Mouse (Mus musculus): ENCODE measurements around the gene Stk32c. TPM values are rescaled to one million over a fixed set of nuclear protein-coding genes. Genes with fewer than 3 reads are reported as not detected.

Gene Stk32c
- polyA plus RNA-seq, 1 experiment, result 3.2 TPM

DNA sequence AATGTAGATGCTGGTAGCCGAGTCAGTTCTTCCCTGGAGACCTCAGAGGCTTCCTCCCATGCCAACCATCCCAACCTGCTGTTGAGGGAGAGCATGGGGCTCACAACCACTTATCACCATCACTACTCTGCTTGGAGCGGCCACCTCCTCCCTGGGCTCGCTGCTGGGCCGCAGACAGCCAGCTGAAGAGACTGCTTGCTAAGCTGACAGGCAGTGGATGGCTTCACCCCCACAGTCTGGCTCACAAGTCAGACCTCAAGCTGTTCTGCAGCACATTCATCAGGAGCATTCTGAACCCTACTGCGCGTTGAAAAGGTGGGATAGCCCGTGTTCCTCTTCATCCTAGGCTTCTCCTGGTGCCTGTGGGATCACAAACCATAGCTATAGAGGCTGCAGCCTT lies 54.6 kb downstream of the Stk32c start:
- no peak overlapping the region for H3K4me3 ChIP-seq (ENCODE audit: insufficient read depth, low read depth, low read length)
- WGBS, result 91% methylated on average over 7 of the region's 7 CpGs
- TF ChIP-seq POLR2A (IDR thresholded peaks at IDR 0.05; ENCODE audit: low read depth, low read length) (no peak), CTCF (conservative IDR thresholded peaks at IDR 0.05; ENCODE audit: insufficient read depth, insufficient read length, low read depth, low read length) (no peak)
- DNase-seq, result no peak
- no peaks in the 10 kb centered on the region for H3K36me3 ChIP-seq (ENCODE audit: control insufficient read depth, insufficient read depth, low read length)
- H3K4me1 ChIP-seq (ENCODE audit: control insufficient read depth, insufficient read depth, low read length), result peaks cover 11% of the 10 kb centered on the region; the same call in 1 of the 2 replicates
- H3K27me3 ChIP-seq (replicated peaks; ENCODE audit: control insufficient read depth, insufficient read depth, low read length), result no peaks in the 10 kb centered on the region
- no peak overlapping the region for H3K27ac ChIP-seq (ENCODE audit: insufficient read depth, low read depth, low read length)

GRCm38 (mm10) chr7:139157541-139157940 lies 55.6 kb downstream of the Stk32c start:
- WGBS, result 50% methylated on average over 2 of the region's 2 CpGs
- Histone ChIP-seq H3K4me1 (ENCODE audit: control insufficient read depth, insufficient read depth, low read length) (peaks cover 11% of the 10 kb centered on the region; the same call in 1 of the 2 replicates), H3K27me3 (replicated peaks; ENCODE audit: control insufficient read depth, insufficient read depth, low read length) (no peaks in the 10 kb centered on the region), H3K27ac (ENCODE audit: insufficient read depth, low read depth, low read length) (no peak overlapping the region), H3K4me3 (ENCODE audit: insufficient read depth, low read depth, low read length) (no peak overlapping the region), H3K36me3 (ENCODE audit: control insufficient read depth, insufficient read depth, low read length) (no peaks in the 10 kb centered on the region)
- DNase-seq, result no peak
- no peak for TF ChIP-seq POLR2A (IDR thresholded peaks at IDR 0.05; ENCODE audit: low read depth, low read length)
- TF ChIP-seq CTCF (conservative IDR thresholded peaks at IDR 0.05; ENCODE audit: insufficient read depth, insufficient read length, low read depth, low read length), result no peak

DNA sequence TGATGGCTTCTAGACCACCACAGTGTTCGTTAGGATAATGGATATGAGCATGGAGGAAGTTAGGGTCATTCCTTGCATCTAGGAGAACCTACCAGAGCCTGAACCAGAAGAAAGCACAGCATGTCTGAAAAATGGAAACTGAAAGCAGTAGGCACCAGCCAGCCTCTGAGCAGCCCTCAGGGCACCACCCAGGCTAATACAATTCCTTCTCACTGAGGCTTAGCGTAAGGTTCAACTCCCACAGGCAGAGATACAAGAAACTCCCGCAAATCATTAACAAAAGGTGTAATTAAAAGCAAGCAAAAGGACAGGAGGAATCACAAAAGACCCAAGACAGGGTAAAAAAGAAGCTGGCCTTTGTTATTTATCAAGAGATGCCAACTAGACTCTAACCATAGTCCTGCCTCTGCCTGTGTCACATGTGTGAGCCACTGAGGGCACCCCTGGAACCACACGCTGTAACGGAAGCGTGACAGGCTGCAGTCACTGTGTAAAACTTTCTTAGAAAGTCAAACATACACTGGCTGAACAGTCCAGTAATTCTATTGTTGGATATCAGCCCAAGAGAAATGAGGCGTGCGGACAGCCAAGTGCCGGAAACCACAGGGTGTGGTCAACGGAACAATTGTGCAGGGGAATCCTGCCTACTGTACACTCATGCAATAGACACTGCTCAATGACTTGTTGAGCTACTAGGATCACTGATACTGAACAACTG lies 56.6 kb downstream of the Stk32c start:
- Histone ChIP-seq H3K36me3 (ENCODE audit: control insufficient read depth, insufficient read depth, low read length) (no peaks in the 10 kb centered on the region), H3K4me1 (ENCODE audit: control insufficient read depth, insufficient read depth, low read length) (peaks cover 11% of the 10 kb centered on the region; the same call in 1 of the 2 replicates), H3K27ac (ENCODE audit: insufficient read depth, low read depth, low read length) (no peak overlapping the region), H3K27me3 (replicated peaks; ENCODE audit: control insufficient read depth, insufficient read depth, low read length) (no peaks in the 10 kb centered on the region), H3K4me3 (ENCODE audit: insufficient read depth, low read depth, low read length) (no peak overlapping the region)
- DNase-seq, result peak; percentile 69
- 15% methylated on average over 10 of the region's 10 CpGs for WGBS
- no peak for TF ChIP-seq CTCF (conservative IDR thresholded peaks at IDR 0.05; ENCODE audit: insufficient read depth, insufficient read length, low read depth, low read length)

DNA sequence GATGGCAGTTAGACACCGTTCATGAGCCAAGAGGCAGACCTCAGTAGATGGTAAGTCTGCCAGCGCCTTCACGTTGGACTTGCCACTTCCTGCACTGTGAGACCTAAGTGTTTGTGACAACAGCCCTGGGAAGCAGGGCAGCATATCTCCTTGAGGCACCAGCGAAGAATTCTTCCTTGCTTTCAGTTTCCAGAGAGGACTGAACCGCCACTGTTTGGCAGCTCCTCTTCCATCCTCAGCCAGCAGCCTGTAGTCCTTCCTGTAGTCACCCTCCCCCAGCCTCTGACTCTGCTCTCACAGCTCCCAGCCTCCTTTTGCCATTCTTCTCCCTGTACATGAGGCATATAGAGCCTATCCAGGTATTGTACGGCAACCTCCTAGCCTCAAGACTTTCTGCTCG lies 60.2 kb downstream of the Stk32c start:
- H3K4me3 ChIP-seq (ENCODE audit: insufficient read depth, low read depth, low read length), result no peak overlapping the region
- 60% methylated on average over 7 of the region's 7 CpGs for WGBS
- DNase-seq, result peak; percentile 41
- no peaks in the 10 kb centered on the region for H3K36me3 ChIP-seq (ENCODE audit: control insufficient read depth, insufficient read depth, low read length)
- peaks cover 11% of the 10 kb centered on the region; the same call in 1 of the 2 replicates for H3K4me1 ChIP-seq (ENCODE audit: control insufficient read depth, insufficient read depth, low read length)
- peak overlapping the region; percentile 51; the same call in 1 of the 2 replicates for H3K27ac ChIP-seq (ENCODE audit: insufficient read depth, low read depth, low read length)
- H3K27me3 ChIP-seq (replicated peaks; ENCODE audit: control insufficient read depth, insufficient read depth, low read length), result no peaks in the 10 kb centered on the region
- no peak for TF ChIP-seq POLR2A (IDR thresholded peaks at IDR 0.05; ENCODE audit: low read depth, low read length)
- TF ChIP-seq CTCF (conservative IDR thresholded peaks at IDR 0.05; ENCODE audit: insufficient read depth, insufficient read length, low read depth, low read length), result no peak

- Histone ChIP-seq H3K36me3 (ENCODE audit: control insufficient read depth, insufficient read depth, low read length) (no peaks in the 10 kb centered on the region), H3K4me1 (ENCODE audit: control insufficient read depth, insufficient read depth, low read length) (peaks cover 2% of the 10 kb centered on the region; the same call in 1 of the 2 replicates), H3K4me3 (ENCODE audit: insufficient read depth, low read depth, low read length) (no peak overlapping the region), H3K27ac (ENCODE audit: insufficient read depth, low read depth, low read length) (no peak overlapping the region), H3K27me3 (replicated peaks; ENCODE audit: control insufficient read depth, insufficient read depth, low read length) (no peaks in the 10 kb centered on the region)
- 28% methylated on average over 10 of the region's 10 CpGs for WGBS
- TF ChIP-seq CTCF (conservative IDR thresholded peaks at IDR 0.05; ENCODE audit: insufficient read depth, insufficient read length, low read depth, low read length) (no peak), POLR2A (IDR thresholded peaks at IDR 0.05; ENCODE audit: low read depth, low read length) (no peak)
- peak; percentile 59 for DNase-seq
Measured at GRCm38 (mm10) chr7:139151116-139151515, 62.0 kb downstream of the Stk32c start.

DNA sequence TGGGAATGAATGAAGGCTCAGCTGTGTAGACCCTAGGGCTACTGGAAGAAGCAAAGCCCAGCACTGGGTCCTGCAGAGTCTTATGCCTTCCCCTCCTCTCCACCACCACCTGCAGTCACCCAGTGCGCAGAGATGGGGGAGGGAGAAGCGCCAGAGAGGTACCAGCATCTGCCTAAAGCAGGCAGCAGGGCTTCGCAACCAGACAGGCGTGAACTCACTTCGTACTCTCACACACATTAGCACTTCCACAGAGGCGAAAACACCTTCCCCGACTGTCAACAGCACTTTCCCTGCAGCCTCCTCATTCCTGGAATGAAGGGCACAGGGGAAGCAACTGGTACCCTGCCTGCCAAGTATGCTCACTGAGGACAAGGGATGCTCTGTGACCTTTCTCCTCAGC lies 63.7 kb downstream of the Stk32c start:
- DNase-seq, result no peak
- TF ChIP-seq CTCF (conservative IDR thresholded peaks at IDR 0.05; ENCODE audit: insufficient read depth, insufficient read length, low read depth, low read length), result no peak
- no peak for TF ChIP-seq POLR2A (IDR thresholded peaks at IDR 0.05; ENCODE audit: low read depth, low read length)
- Histone ChIP-seq H3K27ac (ENCODE audit: insufficient read depth, low read depth, low read length) (no peak overlapping the region), H3K4me1 (ENCODE audit: control insufficient read depth, insufficient read depth, low read length) (no peaks in the 10 kb centered on the region), H3K4me3 (ENCODE audit: insufficient read depth, low read depth, low read length) (no peak overlapping the region), H3K27me3 (replicated peaks; ENCODE audit: control insufficient read depth, insufficient read depth, low read length) (no peaks in the 10 kb centered on the region), H3K36me3 (ENCODE audit: control insufficient read depth, insufficient read depth, low read length) (no peaks in the 10 kb centered on the region)
- WGBS, result 56% methylated on average over 6 of the region's 7 CpGs

GRCm38 (mm10) chr7:139147360-139147759 lies 65.7 kb downstream of the Stk32c start:
- no peak overlapping the region for H3K27ac ChIP-seq (ENCODE audit: insufficient read depth, low read depth, low read length)
- H3K4me1 ChIP-seq (ENCODE audit: control insufficient read depth, insufficient read depth, low read length), result no peaks in the 10 kb centered on the region
- WGBS, result 66% methylated on average over 4 of the region's 4 CpGs
- no peaks in the 10 kb centered on the region for H3K36me3 ChIP-seq (ENCODE audit: control insufficient read depth, insufficient read depth, low read length)
- no peak overlapping the region for H3K4me3 ChIP-seq (ENCODE audit: insufficient read depth, low read depth, low read length)
- no peaks in the 10 kb centered on the region for H3K27me3 ChIP-seq (replicated peaks; ENCODE audit: control insufficient read depth, insufficient read depth, low read length)
- TF ChIP-seq POLR2A (IDR thresholded peaks at IDR 0.05; ENCODE audit: low read depth, low read length), result no peak
- no peak for TF ChIP-seq CTCF (conservative IDR thresholded peaks at IDR 0.05; ENCODE audit: insufficient read depth, insufficient read length, low read depth, low read length)
- DNase-seq, result peak; percentile 17
